Comparison of ENCODE assay signal across 5 mouse cellular contexts in the genomic region with DNA sequence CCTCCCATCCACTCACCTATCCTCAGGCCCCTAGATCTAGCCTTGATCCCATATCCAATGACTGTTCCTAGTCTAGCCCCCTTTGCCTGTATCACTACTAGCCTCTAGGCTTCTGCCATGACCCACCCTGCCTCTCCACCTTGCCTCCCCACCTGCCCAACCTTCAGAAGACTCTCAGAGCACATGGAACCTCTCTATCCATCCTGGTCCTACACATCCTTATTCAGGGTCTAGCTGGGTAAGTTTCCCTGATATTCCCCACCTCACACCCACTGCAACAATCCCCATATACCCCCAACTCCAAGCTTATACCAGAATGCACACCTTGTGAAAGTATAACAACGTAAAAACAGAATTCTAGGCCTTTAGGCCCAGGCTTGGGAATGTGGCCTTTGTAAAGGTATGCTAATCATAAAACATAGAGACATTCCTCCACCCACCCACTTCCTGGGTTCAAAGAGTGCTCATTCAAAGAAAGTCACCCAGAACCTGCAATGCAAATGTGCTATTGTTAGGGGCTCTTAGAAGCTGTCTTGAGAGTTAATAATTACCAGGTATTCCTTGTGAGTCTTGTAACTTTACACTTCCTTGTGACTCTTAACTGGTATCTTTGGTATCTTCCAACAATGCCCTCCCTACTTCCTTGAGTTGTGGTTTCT. TPM values are rescaled to one million over a fixed set of nuclear protein-coding genes. Genes with fewer than 3 reads are reported as not detected.
"Had no signal": no experiment of that assay in that cellular context is flagged by ENCODE, and none has a peak within 500 bp of the region (broad histone marks: within the 10 kb centered on the region; RNA-seq: fewer than 3 reads in every experiment).

No protein-coding gene starts in this region.

RNA-seq across cellular contexts. Expression of gene Naip5, which starts 25.5 kb away (rescaled TPM):
- polyA plus RNA-seq: limb, embryonic 12.5 days had no signal

RNA-seq across cellular contexts. Expression of gene Naip6, which starts 45.9 kb away (rescaled TPM):
- polyA plus RNA-seq: limb, embryonic 12.5 days; midbrain, embryonic 10.5 days; midbrain, embryonic 15.5 days; midbrain, embryonic 16.5 days; neural tube, embryonic 11.5 days had no signal
